Mouse (Mus musculus): ENCODE results near the gene D11Wsu47e.

GRCm38 (mm10) chr11:113683627-113683956, 620 bp upstream of the D11Wsu47e start:
- no peak for TF ChIP-seq POLR2A (IDR thresholded peaks at IDR 0.05; ENCODE audit: low read depth, low read length)
- TF ChIP-seq CTCF (IDR thresholded peaks at IDR 0.05; ENCODE audit: extremely low read depth, insufficient read length, insufficient replicate concordance, low read depth, low read length) = no peak

All from small intestine, adult 2 months (tissue).